24 mouse cellular contexts compared by ENCODE assay signal in the genomic region with DNA sequence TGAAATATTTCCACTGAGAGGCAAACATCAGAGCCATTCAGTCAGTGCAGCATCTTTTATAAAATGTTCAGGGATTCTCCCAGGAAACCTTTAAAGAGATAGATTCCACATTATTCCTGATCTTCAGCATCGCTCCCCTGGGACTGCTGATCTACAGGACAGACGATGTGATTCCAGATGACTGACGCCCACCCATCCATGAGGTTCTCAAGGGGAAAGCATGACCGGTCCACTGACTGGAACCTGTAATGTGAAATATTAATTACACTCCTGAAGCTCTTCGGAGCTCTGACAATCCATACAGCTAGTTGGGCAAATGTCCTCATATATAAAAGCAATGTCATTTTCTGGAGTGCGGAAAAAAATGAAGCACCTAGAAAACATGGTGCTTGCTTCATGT.
DNase-seq lines count a peak whose midpoint lies in the region; ATAC-seq and TF ChIP-seq lines count a peak whose summit lies in the region.
"Had no signal": no experiment of that assay in that cellular context is flagged by ENCODE, and none has a peak within 500 bp of the region (broad histone marks: within the 10 kb centered on the region; RNA-seq: fewer than 3 reads in every experiment).

No protein-coding gene starts in this region.

- ATAC-seq in hindbrain, postnatal 0 days = no peak
- no peak for ATAC-seq in hindbrain, embryonic 13.5 days (ENCODE audit: low FRiP score)
- ATAC-seq in midbrain, postnatal 0 days (ENCODE audit: low FRiP score) = no peak
- ATAC-seq in midbrain, embryonic 13.5 days = no peak
- ATAC-seq: forebrain, embryonic 14.5 days had no signal

- H3K4me2 ChIP-seq in hindbrain, postnatal 0 days (ENCODE audit: low read depth, low read length) = no peak overlapping the region
- no peak overlapping the region for H3K4me2 ChIP-seq in hindbrain, embryonic 13.5 days
- H3K4me2 ChIP-seq in midbrain, postnatal 0 days (ENCODE audit: low read depth, low read length, poor library complexity, severe bottlenecking) = no peak overlapping the region
- no peak overlapping the region for H3K4me2 ChIP-seq in midbrain, embryonic 13.5 days (replicated peaks)
- H3K4me2 ChIP-seq: embryonic facial prominence, embryonic 13.5 days; embryonic facial prominence, embryonic 15.5 days; forebrain, embryonic 12.5 days had no signal

- DNase-seq in hindbrain, postnatal 0 days (ENCODE audit: low spot score) = peak; percentile 9
- DNase-seq in left cerebral cortex, postnatal 4 days = peak; percentile 15
- DNase-seq in left cerebral cortex, postnatal 10 days (ENCODE audit: extremely low spot score in 1 of 2, low spot score in 2 of 2) = no peak
- DNase-seq in midbrain, postnatal 0 days (ENCODE audit: low spot score) = peak; percentile 12
- peak; percentile 24 for DNase-seq in retina, postnatal 1 day
- no peak for DNase-seq in urinary bladder, adult 18-20 months (ENCODE audit: low spot score in 2 of 2)
- DNase-seq: adrenal gland, adult 2 months; adrenal gland, postnatal 10 days; adrenal gland, postnatal 25 days; cerebellum, adult 11 months; cerebellum, adult 18-20 months; cerebellum, adult 8-10 months; cerebellum, adult 9-11 months; cerebellum, postnatal 14 days; cerebellum, postnatal 36 days; embryo, embryonic 11 days had no signal

- no peak overlapping the region for H3K4me3 ChIP-seq in hindbrain, postnatal 0 days (ENCODE audit: low read length)
- no peak overlapping the region for H3K4me3 ChIP-seq in hindbrain, embryonic 13.5 days
- H3K4me3 ChIP-seq in midbrain, postnatal 0 days (ENCODE audit: low read depth, low read length) = no peak overlapping the region
- H3K4me3 ChIP-seq in midbrain, embryonic 13.5 days (replicated peaks) = no peak overlapping the region
- H3K4me3 ChIP-seq: embryonic facial prominence, embryonic 13.5 days; embryonic facial prominence, embryonic 15.5 days; erythroblast, embryonic 14.5 days; forebrain, embryonic 10.5 days; forebrain, embryonic 12.5 days had no signal

- no peak overlapping the region for H3K9ac ChIP-seq in hindbrain, postnatal 0 days (replicated peaks; ENCODE audit: low read length)
- H3K9ac ChIP-seq in hindbrain, embryonic 13.5 days = no peak overlapping the region
- no peak overlapping the region for H3K9ac ChIP-seq in midbrain, postnatal 0 days (replicated peaks; ENCODE audit: low read length, poor library complexity, severe bottlenecking)
- no peak overlapping the region for H3K9ac ChIP-seq in midbrain, embryonic 13.5 days (replicated peaks)
- H3K9ac ChIP-seq: embryonic facial prominence, embryonic 13.5 days; embryonic facial prominence, embryonic 15.5 days; forebrain, embryonic 12.5 days had no signal

- no peak for TF ChIP-seq CTCF in hindbrain, postnatal 0 days (IDR thresholded peaks at IDR 0.05; ENCODE audit: low read depth)
- TF ChIP-seq CTCF in midbrain, postnatal 0 days (IDR thresholded peaks at IDR 0.05) = no peak

- intact Hi-C loops in left cerebral cortex, postnatal 4 days (cut with DNase I) = no loop called here
- intact Hi-C loops in left cerebral cortex, postnatal 10 days (cut with DNase I) = no loop called here

- no peaks in the 10 kb centered on the region; the same call in 1 of the 2 replicates for H3K4me1 ChIP-seq in hindbrain, postnatal 0 days (ENCODE audit: insufficient read depth, low read length)
- H3K4me1 ChIP-seq in hindbrain, embryonic 13.5 days (replicated peaks) = no peaks in the 10 kb centered on the region
- no peaks in the 10 kb centered on the region for H3K4me1 ChIP-seq in midbrain, postnatal 0 days (ENCODE audit: insufficient read depth, low read length)
- no peaks in the 10 kb centered on the region for H3K4me1 ChIP-seq in midbrain, embryonic 13.5 days (replicated peaks)
- H3K4me1 ChIP-seq: embryonic facial prominence, embryonic 13.5 days; embryonic facial prominence, embryonic 15.5 days; forebrain, embryonic 10.5 days; forebrain, embryonic 12.5 days had no signal

- no peaks in the 10 kb centered on the region for H3K27me3 ChIP-seq in hindbrain, postnatal 0 days (ENCODE audit: insufficient read depth, low read length)
- H3K27me3 ChIP-seq in hindbrain, embryonic 13.5 days = no peaks in the 10 kb centered on the region
- no peaks in the 10 kb centered on the region for H3K27me3 ChIP-seq in midbrain, postnatal 0 days (ENCODE audit: insufficient read depth, low read length)
- no peaks in the 10 kb centered on the region for H3K27me3 ChIP-seq in midbrain, embryonic 13.5 days
- H3K27me3 ChIP-seq: embryonic facial prominence, embryonic 13.5 days; embryonic facial prominence, embryonic 15.5 days; forebrain, embryonic 12.5 days had no signal

- H3K27ac ChIP-seq in hindbrain, postnatal 0 days = no peak overlapping the region
- no peak overlapping the region for H3K27ac ChIP-seq in hindbrain, embryonic 13.5 days
- no peak overlapping the region for H3K27ac ChIP-seq in midbrain, postnatal 0 days (ENCODE audit: low read depth, low read length)
- H3K27ac ChIP-seq in midbrain, embryonic 13.5 days = no peak overlapping the region
- H3K27ac ChIP-seq: embryonic facial prominence, embryonic 13.5 days; embryonic facial prominence, embryonic 15.5 days; forebrain, embryonic 10.5 days; forebrain, embryonic 12.5 days had no signal

- H3K36me3 ChIP-seq in hindbrain, postnatal 0 days (ENCODE audit: insufficient read depth, low read length) = no peaks in the 10 kb centered on the region
- no peaks in the 10 kb centered on the region for H3K36me3 ChIP-seq in hindbrain, embryonic 13.5 days
- no peaks in the 10 kb centered on the region for H3K36me3 ChIP-seq in midbrain, postnatal 0 days (ENCODE audit: insufficient read depth, low read length)
- no peaks in the 10 kb centered on the region for H3K36me3 ChIP-seq in midbrain, embryonic 13.5 days
- H3K36me3 ChIP-seq: embryonic facial prominence, embryonic 13.5 days; embryonic facial prominence, embryonic 15.5 days; forebrain, embryonic 10.5 days; forebrain, embryonic 12.5 days had no signal

- 65% methylated on average over 6 of the region's 6 CpGs for WGBS in hindbrain, postnatal 0 days
- WGBS in hindbrain, embryonic 13.5 days = 64% methylated on average over 6 of the region's 6 CpGs
- WGBS in midbrain, postnatal 0 days = 61% methylated on average over 6 of the region's 6 CpGs
- WGBS in midbrain, embryonic 13.5 days = 69% methylated on average over 6 of the region's 6 CpGs

- H3K9me3 ChIP-seq in hindbrain, postnatal 0 days (ENCODE audit: low read length) = no peaks in the 10 kb centered on the region
- no peaks in the 10 kb centered on the region for H3K9me3 ChIP-seq in hindbrain, embryonic 13.5 days
- no peaks in the 10 kb centered on the region for H3K9me3 ChIP-seq in midbrain, postnatal 0 days (ENCODE audit: low read length)
- H3K9me3 ChIP-seq in midbrain, embryonic 13.5 days = no peaks in the 10 kb centered on the region
- H3K9me3 ChIP-seq: embryonic facial prominence, embryonic 13.5 days; embryonic facial prominence, embryonic 15.5 days; forebrain, embryonic 10.5 days; forebrain, embryonic 12.5 days had no signal

Comparison
In these comparisons a context has a peak if more than half of its experiments do, and no peak if none do; other contexts are left out.
1. DNase-seq: peak in hindbrain, postnatal 0 days (single experiment), left cerebral cortex, postnatal 4 days (single experiment), midbrain, postnatal 0 days (single experiment) and retina, postnatal 1 day (single experiment); none in left cerebral cortex, postnatal 10 days (0 of 2) and urinary bladder, adult 18-20 months (0 of 2).